ENCODE assay signal across 9 mouse cellular contexts in the genomic region with DNA sequence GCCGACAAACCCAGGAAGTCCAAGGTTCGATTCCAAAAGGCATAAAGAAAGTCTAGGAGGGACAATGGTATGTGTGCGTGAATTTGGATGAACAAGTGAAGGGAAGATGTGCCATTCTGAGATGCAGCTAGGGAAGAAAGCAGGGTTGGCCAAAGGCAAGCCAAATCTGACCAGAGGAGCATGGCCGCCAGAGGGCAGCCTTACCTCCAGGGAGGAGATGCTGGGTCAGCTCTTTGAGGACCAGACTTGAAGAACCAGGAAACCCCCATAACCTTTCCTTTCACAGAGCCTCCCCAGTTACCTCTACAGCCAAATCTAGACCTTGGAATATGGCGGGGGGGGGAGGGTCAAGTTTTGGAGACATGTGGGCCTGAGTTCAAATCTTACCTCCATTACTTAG.
DNase-seq lines count a peak whose midpoint lies in the region; ATAC-seq and TF ChIP-seq lines count a peak whose summit lies in the region.
"Had no signal": no experiment of that assay in that cellular context is flagged by ENCODE, and none has a peak within 500 bp of the region (broad histone marks: within the 10 kb centered on the region; RNA-seq: fewer than 3 reads in every experiment).

No protein-coding gene starts in this region.

- no peaks in the 10 kb centered on the region for H3K4me1 ChIP-seq in embryonic facial prominence, embryonic 14.5 days (ENCODE audit: control insufficient read depth, insufficient read depth, low read length)
- H3K4me1 ChIP-seq in limb, embryonic 14.5 days (ENCODE audit: control insufficient read depth, insufficient read depth, low read length), result no peaks in the 10 kb centered on the region
- H3K4me1 ChIP-seq in small intestine, adult 2 months (ENCODE audit: control insufficient read depth, insufficient read depth, insufficient read length, low read length), result no peaks in the 10 kb centered on the region
- H3K4me1 ChIP-seq: lung, embryonic 15.5 days had no signal

- H3K27ac ChIP-seq in embryonic facial prominence, embryonic 14.5 days (replicated peaks; ENCODE audit: low read depth, low read length), result no peak overlapping the region
- H3K27ac ChIP-seq in limb, embryonic 14.5 days (replicated peaks; ENCODE audit: low read depth, low read length), result no peak overlapping the region
- H3K27ac ChIP-seq in small intestine, adult 2 months (ENCODE audit: insufficient read depth, low read depth, low read length), result no peak overlapping the region
- H3K27ac ChIP-seq: lung, embryonic 15.5 days had no signal

- WGBS in embryonic facial prominence, embryonic 14.5 days, result 39% methylated on average over 5 of the region's 5 CpGs
- 53% methylated on average over 5 of the region's 5 CpGs for WGBS in limb, embryonic 14.5 days
- 45% methylated on average over 5 of the region's 5 CpGs for WGBS in small intestine, adult 2 months

- no peaks in the 10 kb centered on the region for H3K9me3 ChIP-seq in embryonic facial prominence, embryonic 14.5 days (ENCODE audit: control insufficient read depth, low read length)
- no peaks in the 10 kb centered on the region for H3K9me3 ChIP-seq in limb, embryonic 14.5 days (ENCODE audit: control insufficient read depth, low read length)
- H3K9me3 ChIP-seq: lung, embryonic 15.5 days had no signal

- H3K4me2 ChIP-seq in embryonic facial prominence, embryonic 14.5 days (ENCODE audit: low read depth, low read length), result no peak overlapping the region
- H3K4me2 ChIP-seq in limb, embryonic 14.5 days (replicated peaks; ENCODE audit: low read depth, low read length, severe bottlenecking), result no peak overlapping the region
- H3K4me2 ChIP-seq: lung, embryonic 15.5 days had no signal

- TF ChIP-seq CTCF in small intestine, adult 2 months (IDR thresholded peaks at IDR 0.05; ENCODE audit: extremely low read depth, insufficient read length, insufficient replicate concordance, low read depth, low read length), result peak; percentile 58; the same call in 1 of the 2 replicates

- peak; percentile 43 for DNase-seq in CD4-positive, CD25-positive, alpha-beta regulatory T cell, adult 2 months (ENCODE audit: low read depth, low spot score)
- peak; percentile 6 to 44 for DNase-seq in layer of hippocampus, adult 18-20 months (ENCODE audit: low spot score in 2 of 2)
- DNase-seq in layer of hippocampus, adult 9-10 months (ENCODE audit: low spot score), result no peak
- peak; percentile 58 for DNase-seq in adrenal gland, adult 2 months
- DNase-seq in embryonic facial prominence, embryonic 14.5 days (ENCODE audit: low spot score), result peak; percentile 49
- DNase-seq in limb, embryonic 14.5 days (ENCODE audit: low spot score), result peak; percentile 29

- H3K36me3 ChIP-seq in embryonic facial prominence, embryonic 14.5 days (ENCODE audit: control insufficient read depth, insufficient read depth, low read length), result no peaks in the 10 kb centered on the region
- no peaks in the 10 kb centered on the region for H3K36me3 ChIP-seq in limb, embryonic 14.5 days (ENCODE audit: control insufficient read depth, insufficient read depth, low read length)
- H3K36me3 ChIP-seq in small intestine, adult 2 months (ENCODE audit: control insufficient read depth, insufficient read depth, low read length), result no peaks in the 10 kb centered on the region
- H3K36me3 ChIP-seq: lung, embryonic 15.5 days had no signal

- no peak for ATAC-seq in CD4-positive, CD25-positive, alpha-beta regulatory T cell, adult 4 months
- ATAC-seq in embryonic facial prominence, embryonic 14.5 days (ENCODE audit: low read depth), result no peak
- ATAC-seq in limb, embryonic 14.5 days (ENCODE audit: low FRiP score, low read depth), result no peak

- no peaks in the 10 kb centered on the region for H3K27me3 ChIP-seq in embryonic facial prominence, embryonic 14.5 days (replicated peaks; ENCODE audit: control insufficient read depth, insufficient read depth, low read length)
- H3K27me3 ChIP-seq in limb, embryonic 14.5 days (ENCODE audit: control insufficient read depth, insufficient read depth, low read length), result no peaks in the 10 kb centered on the region
- no peaks in the 10 kb centered on the region; the same call in 1 of the 2 replicates for H3K27me3 ChIP-seq in small intestine, adult 2 months (ENCODE audit: control insufficient read depth, insufficient read depth, low read length)
- H3K27me3 ChIP-seq: lung, embryonic 15.5 days had no signal

- H3K9ac ChIP-seq in embryonic facial prominence, embryonic 14.5 days (ENCODE audit: low read depth, low read length), result no peak overlapping the region
- H3K9ac ChIP-seq in limb, embryonic 14.5 days (ENCODE audit: low read depth, low read length, severe bottlenecking), result no peak overlapping the region
- H3K9ac ChIP-seq: lung, embryonic 15.5 days had no signal

- no peak for TF ChIP-seq POLR2A in limb, embryonic 14.5 days (IDR thresholded peaks at IDR 0.05; ENCODE audit: borderline replicate concordance, extremely low read depth, insufficient read depth, insufficient read length)
- TF ChIP-seq POLR2A in small intestine, adult 2 months (IDR thresholded peaks at IDR 0.05; ENCODE audit: low read depth, low read length), result no peak

- no peak overlapping the region for H3K4me3 ChIP-seq in embryonic facial prominence, embryonic 14.5 days (ENCODE audit: low read depth, low read length)
- H3K4me3 ChIP-seq in limb, embryonic 14.5 days (replicated peaks; ENCODE audit: low read length), result no peak overlapping the region
- H3K4me3 ChIP-seq in small intestine, adult 2 months (ENCODE audit: low read depth, low read length), result no peak overlapping the region
- H3K4me3 ChIP-seq: lung, embryonic 15.5 days had no signal
